Mouse (Mus musculus) erythroblast, embryonic 14.5 days (primary cell): ENCODE results near the gene Frmd4b.

Experiments used
- GATA1 ChIP-seq: IDR thresholded peaks from 2 replicates; pipeline ENCODE4 v1.6.1; 2012; ENCODE audit warnings: low read length, inconsistent platforms, mixed read lengths
- TAL1 ChIP-seq: IDR thresholded peaks from 3 replicates; pipeline ENCODE4 v1.6.1; 2012; ENCODE audit warnings: low read length, inconsistent platforms, mixed read lengths

- TF ChIP-seq GATA1: no peak
- no peak for TF ChIP-seq TAL1
Observed at GRCm38 (mm10) chr6:97310901-97311331, 306.4 kb downstream of the Frmd4b start.
